Mouse (Mus musculus) intestine, postnatal 0 days (tissue): Measurements from ENCODE around the gene Pkd1l2. TPM values are rescaled to one million over a fixed set of nuclear protein-coding genes. Genes with fewer than 3 reads are reported as not detected.

Experiments
- ATAC-seq: fragments of 200-750 bp; cut with Nextera tagmentation; 2 replicates; pipeline ENCODE4 v1.8.0; 2017; ENCODE audit warnings: mild to moderate bottlenecking, moderate TSS enrichment, moderate library complexity
- H3K27ac ChIP-seq: fragments of 300-500 bp; sonication (generic); 2 replicates; pipeline ENCODE4 v1.5.1; 2014; ENCODE audit warnings: mild to moderate bottlenecking, low read depth, low read length, moderate library complexity
- H3K27me3 ChIP-seq: fragments of 300-500 bp; sonication (generic); replicated peaks from 2 replicates; pipeline ENCODE4 v1.6.1; 2014; ENCODE audit warnings: low read length, mixed read lengths; ENCODE audit not compliant: control insufficient read depth, insufficient read depth
- H3K36me3 ChIP-seq: fragments of 300-500 bp; sonication (generic); 2 replicates; pipeline ENCODE4 v1.6.1; 2014; ENCODE audit warnings: mild to moderate bottlenecking, moderate library complexity; ENCODE audit not compliant: control insufficient read depth, insufficient read depth
- H3K4me1 ChIP-seq: fragments of 300-500 bp; sonication (generic); replicated peaks from 2 replicates; pipeline ENCODE4 v1.6.1; 2014; ENCODE audit warnings: antibody characterized with exemption, low read length, mixed read lengths; ENCODE audit not compliant: control insufficient read depth, insufficient read depth
- H3K4me2 ChIP-seq: fragments of 300-500 bp; sonication (generic); replicated peaks from 2 replicates; pipeline ENCODE4 v1.6.1; 2014; ENCODE audit warnings: low read depth, mild to moderate bottlenecking, moderate library complexity
- H3K4me3 ChIP-seq: fragments of 300-500 bp; sonication (generic); 2 replicates; pipeline ENCODE4 v1.5.1; 2014; ENCODE audit warnings: low read depth, low read length
- H3K9ac ChIP-seq: fragments of 300-500 bp; sonication (generic); 2 replicates; pipeline ENCODE4 v1.6.1; 2014; ENCODE audit warnings: mild to moderate bottlenecking, low read depth, low read length
- H3K9me3 ChIP-seq: fragments of 300-500 bp; sonication (generic); 2 replicates; pipeline ENCODE4 v1.6.1; 2016; ENCODE audit warnings: mixed run types; ENCODE audit not compliant: control insufficient read depth
- CTCF ChIP-seq: sonication (generic); IDR thresholded peaks from 2 replicates; pipeline ENCODE4 v1.5.1; 2016; ENCODE audit warnings: low read depth, mild to moderate bottlenecking, control low read depth, antibody characterized with exemption, moderate library complexity
- WGBS: fragments of 180-500 bp; shearing (Covaris S2); extraction: QIAGEN DNeasy Blood & Tissue Kit; methylation state at CpG from one replicate; pipeline ENCODE4 v1.1.7; 2014; 5-methylcytosine and 5-hydroxymethylcytosine counted together
- polyA plus RNA-seq: library from polyadenylated mRNA; unstranded; fragments of >200 nt; fragmentation: Nextera tagmentation; extraction: Ambion mirVana; gene quantifications from 2 replicates; pipeline ENCODE4 v1.2.1, GENCODE M21; 2015

Gene Pkd1l2
- polyA plus RNA-seq, 1 experiment from 2014 or later = 0.33 TPM

DNA sequence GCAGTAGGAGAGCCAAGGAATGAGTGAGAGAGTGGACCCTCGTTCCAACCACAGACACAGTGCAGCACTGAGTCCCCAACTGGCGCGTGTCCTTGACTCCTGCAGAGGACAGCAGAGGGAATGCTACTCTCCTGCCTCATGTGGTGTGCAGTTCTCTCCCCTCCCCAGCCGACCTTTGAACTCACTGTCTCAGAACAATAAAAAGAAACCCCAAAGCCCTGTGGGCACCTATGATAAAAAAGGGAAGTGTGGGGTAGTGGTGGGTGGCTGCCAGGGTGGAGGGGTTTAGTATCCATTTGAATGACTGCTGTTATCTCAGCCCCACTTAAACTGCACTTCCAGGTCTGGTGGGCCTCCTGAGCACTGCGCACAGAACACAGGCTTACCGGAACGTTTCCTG, 134.7 kb downstream of the Pkd1l2 start:
- TF ChIP-seq CTCF = no peak
- no peaks in the 10 kb centered on the region for H3K9me3 ChIP-seq
- H3K27me3 ChIP-seq = no peaks in the 10 kb centered on the region
- 56% methylated on average over 7 of the region's 7 CpGs for WGBS
- no peaks in the 10 kb centered on the region for H3K36me3 ChIP-seq
- H3K4me3 ChIP-seq = no peak overlapping the region
- no peak for ATAC-seq
- H3K4me2 ChIP-seq = no peak overlapping the region
- no peaks in the 10 kb centered on the region; the same call in 1 of the 2 replicates for H3K4me1 ChIP-seq
- no peak overlapping the region for H3K9ac ChIP-seq
- H3K27ac ChIP-seq = no peak overlapping the region

- H3K36me3 ChIP-seq = no peaks in the 10 kb centered on the region
- 85% methylated on average over 6 of the region's 6 CpGs for WGBS
- H3K9ac ChIP-seq = no peak overlapping the region
- no peak for ATAC-seq
- no peaks in the 10 kb centered on the region for H3K27me3 ChIP-seq
- no peak overlapping the region for H3K4me3 ChIP-seq
- H3K4me1 ChIP-seq = no peaks in the 10 kb centered on the region; the same call in 1 of the 2 replicates
- no peaks in the 10 kb centered on the region for H3K9me3 ChIP-seq
- TF ChIP-seq CTCF = no peak
- H3K27ac ChIP-seq = no peak overlapping the region
- H3K4me2 ChIP-seq = no peak overlapping the region
Measured at GRCm38 (mm10) chr8:116946851-116947250, 135.4 kb downstream of the Pkd1l2 start.

- no peak for ATAC-seq
- no peak overlapping the region for H3K9ac ChIP-seq
- WGBS = 66% methylated on average over 21 of the region's 21 CpGs
Measured at GRCm38 (mm10) chr8:116946268-116946838, 135.9 kb downstream of the Pkd1l2 start.

More at GRCm38 (mm10) chr8:116946268-116946838, 135.9 kb downstream of the Pkd1l2 start:
- H3K4me3 ChIP-seq = no peak overlapping the region
- H3K27me3 ChIP-seq = no peaks in the 10 kb centered on the region
- no peaks in the 10 kb centered on the region; the same call in 1 of the 2 replicates for H3K4me1 ChIP-seq
- no peak overlapping the region for H3K27ac ChIP-seq
- H3K4me2 ChIP-seq = peak overlapping the region; percentile 32
- TF ChIP-seq CTCF = no peak
- no peaks in the 10 kb centered on the region for H3K36me3 ChIP-seq
- H3K9me3 ChIP-seq = no peaks in the 10 kb centered on the region

Other genes starting within 250 kb of the Pkd1l2 start
- gene Cmc2, start 161.0 kb downstream of the Pkd1l2 start, polyA plus RNA-seq = 50.7 and 58.0 TPM in 2 replicates
- 4.7 and 5.7 TPM in 2 replicates for gene Cenpn, start 160.7 kb downstream of the Pkd1l2 start, polyA plus RNA-seq
- gene Atmin, start 139.1 kb downstream of the Pkd1l2 start, polyA plus RNA-seq = 5.5 and 6.2 TPM in 2 replicates
- gene 1700030J22Rik, start 103.5 kb downstream of the Pkd1l2 start, polyA plus RNA-seq = 0.34 and 0.46 TPM in 2 replicates
- gene Gcsh, start 88.9 kb downstream of the Pkd1l2 start, polyA plus RNA-seq = 91.8 and 93.7 TPM in 2 replicates
- 0.52 and 0.55 TPM in 2 replicates for gene Bco1, start 13.4 kb upstream of the Pkd1l2 start, polyA plus RNA-seq
- 1.1 and 1.4 TPM in 2 replicates for gene Gan, start 75.7 kb upstream of the Pkd1l2 start, polyA plus RNA-seq
- 47.1 and 48.9 TPM in 2 replicates for gene Cmip, start 174.6 kb upstream of the Pkd1l2 start, polyA plus RNA-seq